9 mouse cellular contexts compared by ENCODE assay signal in the genomic region with DNA sequence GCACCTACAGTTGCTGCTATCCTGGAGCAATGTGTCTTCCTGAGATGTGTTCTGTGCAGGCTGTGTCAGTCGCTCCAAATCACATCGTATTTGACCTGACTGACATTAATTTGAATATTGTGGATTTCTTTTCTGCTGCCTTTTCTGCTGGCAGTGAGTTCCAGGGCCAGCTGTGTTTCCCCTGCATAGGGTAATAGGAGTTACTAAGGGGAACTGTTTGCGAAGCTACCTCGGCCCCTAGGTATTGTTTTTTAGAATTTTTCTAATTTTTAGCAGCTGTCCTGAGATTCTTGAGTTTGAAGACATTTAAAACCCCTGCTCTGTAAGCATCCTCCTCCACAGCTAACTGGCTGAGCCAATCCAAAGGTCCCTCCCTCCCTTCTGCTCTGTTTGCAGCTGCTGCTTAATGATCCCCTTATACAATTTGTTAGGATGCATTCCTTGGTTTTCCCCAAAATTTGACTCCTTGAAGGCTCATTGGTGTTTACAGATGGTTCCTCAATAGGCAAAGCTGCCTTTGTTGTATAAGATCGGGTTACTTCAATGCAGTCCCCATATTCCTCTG. TPM values are rescaled to one million over a fixed set of nuclear protein-coding genes. Genes with fewer than 3 reads are reported as not detected.
DNase-seq lines count a peak whose midpoint lies in the region; ATAC-seq and TF ChIP-seq lines count a peak whose summit lies in the region.
"Had no signal": no experiment of that assay in that cellular context is flagged by ENCODE, and none has a peak within 500 bp of the region (broad histone marks: within the 10 kb centered on the region; RNA-seq: fewer than 3 reads in every experiment).

No protein-coding gene starts in this region.

- H3K9ac ChIP-seq in liver, embryonic 12.5 days: no peak overlapping the region
- no peak overlapping the region for H3K9ac ChIP-seq in stomach, postnatal 0 days (ENCODE audit: low read length)

- DNase-seq in heart, embryonic 10.5 days (ENCODE audit: low spot score): no peak
- no peak for DNase-seq in heart, adult 11 months
- DNase-seq in testis, postnatal 14 days (ENCODE audit: low spot score): no peak
- DNase-seq in stomach, postnatal 0 days (ENCODE audit: low spot score): no peak
- DNase-seq in spleen, postnatal 10 days (ENCODE audit: low spot score in 2 of 2): no peak

- no peaks in the 10 kb centered on the region for H3K27me3 ChIP-seq in heart, embryonic 10.5 days (ENCODE audit: insufficient read depth, poor library complexity, severe bottlenecking)
- no peaks in the 10 kb centered on the region for H3K27me3 ChIP-seq in testis, adult 2 months (ENCODE audit: control insufficient read depth, insufficient read depth, low read length)
- no peaks in the 10 kb centered on the region; the same call in 1 of the 2 replicates for H3K27me3 ChIP-seq in liver, embryonic 12.5 days (replicated peaks)
- H3K27me3 ChIP-seq in stomach, postnatal 0 days (ENCODE audit: control insufficient read depth, insufficient read depth, low read length): no peaks in the 10 kb centered on the region

- no peaks in the 10 kb centered on the region for H3K9me3 ChIP-seq in heart, embryonic 10.5 days
- no peaks in the 10 kb centered on the region for H3K9me3 ChIP-seq in liver, embryonic 12.5 days (replicated peaks)
- no peaks in the 10 kb centered on the region for H3K9me3 ChIP-seq in stomach, postnatal 0 days (ENCODE audit: control insufficient read depth, low read length)

- no peak for ATAC-seq in liver, embryonic 12.5 days
- ATAC-seq in stomach, postnatal 0 days (ENCODE audit: low FRiP score, low TSS enrichment): no peak; the same call in 1 of the 2 replicates
- no peak for ATAC-seq in monocyte, adult 5-6 weeks (replicated peaks; ENCODE audit: insufficient number of reproducible peaks, low FRiP score, low TSS enrichment, poor library complexity, severe bottlenecking)

- H3K4me2 ChIP-seq in liver, embryonic 12.5 days: peak overlapping the region; percentile 75
- H3K4me2 ChIP-seq in stomach, postnatal 0 days (replicated peaks; ENCODE audit: low read depth): peak overlapping the region; percentile 74

- WGBS in heart, embryonic 10.5 days: 25% methylated on average over 5 of the region's 5 CpGs
- WGBS in liver, embryonic 12.5 days (ENCODE audit: insufficient replicate concordance): 28% methylated on average over 5 of the region's 5 CpGs
- 28% methylated on average over 5 of the region's 5 CpGs for WGBS in stomach, postnatal 0 days

- no peak for TF ChIP-seq POLR2A in testis, adult 2 months (IDR thresholded peaks at IDR 0.05; ENCODE audit: control insufficient read depth, low read depth, low read length)

- no peak overlapping the region; the same call in 1 of the 2 replicates for H3K27ac ChIP-seq in heart, embryonic 10.5 days
- no peak overlapping the region; the same call in 1 of the 2 replicates for H3K27ac ChIP-seq in testis, adult 2 months (ENCODE audit: control insufficient read depth, insufficient read depth, low read depth, low read length)
- H3K27ac ChIP-seq in liver, embryonic 12.5 days: no peak overlapping the region
- H3K27ac ChIP-seq in stomach, postnatal 0 days (replicated peaks): no peak overlapping the region

- TF ChIP-seq EP300 in stomach, postnatal 0 days (optimal IDR thresholded peaks at IDR 0.05): no peak

- H3K4me3 ChIP-seq in heart, embryonic 10.5 days: peak overlapping the region; percentile 72
- H3K4me3 ChIP-seq in testis, adult 2 months (ENCODE audit: control insufficient read depth, low read depth, low read length): peak overlapping the region; percentile 93
- H3K4me3 ChIP-seq in liver, embryonic 12.5 days: peak overlapping the region; percentile 56
- peak overlapping the region; percentile 47 for H3K4me3 ChIP-seq in stomach, postnatal 0 days (ENCODE audit: low read depth, low read length)

- TF ChIP-seq CTCF in testis, adult 2 months (IDR thresholded peaks at IDR 0.05; ENCODE audit: control insufficient read depth, insufficient read depth, insufficient replicate concordance, low read depth, low read length): no peak
- no peak for TF ChIP-seq CTCF in stomach, postnatal 0 days (IDR thresholded peaks at IDR 0.05; ENCODE audit: low read depth)

- H3K4me1 ChIP-seq in heart, embryonic 10.5 days: no peaks in the 10 kb centered on the region
- H3K4me1 ChIP-seq in testis, adult 2 months (ENCODE audit: control insufficient read depth, insufficient read depth, low read length): peaks cover 9% of the 10 kb centered on the region; the same call in 1 of the 2 replicates
- H3K4me1 ChIP-seq in liver, embryonic 12.5 days: peaks cover 7% of the 10 kb centered on the region
- no peaks in the 10 kb centered on the region for H3K4me1 ChIP-seq in stomach, postnatal 0 days (replicated peaks; ENCODE audit: control insufficient read depth, insufficient read depth)

- no peaks in the 10 kb centered on the region for H3K36me3 ChIP-seq in heart, embryonic 10.5 days
- no peaks in the 10 kb centered on the region for H3K36me3 ChIP-seq in testis, adult 2 months (ENCODE audit: control insufficient read depth, insufficient read depth, low read length)
- H3K36me3 ChIP-seq in liver, embryonic 12.5 days: no peaks in the 10 kb centered on the region
- H3K36me3 ChIP-seq in stomach, postnatal 0 days (ENCODE audit: control insufficient read depth, insufficient read depth, low read length): no peaks in the 10 kb centered on the region

RNA-seq across cellular contexts. Expression of gene H2-M10.1, which starts 10.2 kb away (rescaled TPM):
- not detected in 2 replicates for polyA plus RNA-seq in heart, embryonic 10.5 days (2016; fragmentation: Nextera tagmentation; extraction: Ambion mirVana)
- not detected in 2 replicates for polyA plus RNA-seq in testis, adult 2 months (2012; rRNA removed)
- not detected in 2 replicates for polyA plus RNA-seq in liver, embryonic 12.5 days (2016; fragmentation: Nextera tagmentation; extraction: Ambion mirVana)
- polyA plus RNA-seq in stomach, postnatal 0 days (2015; fragmentation: Nextera tagmentation; extraction: Ambion mirVana): not detected in 2 replicates
- total RNA-seq in monocyte, adult 5-6 weeks (2017): not detected in 3 replicates
- total RNA-seq: layer of hippocampus, adult 8-10 months had no signal

RNA-seq across cellular contexts. Expression of gene H2-M10.2, which starts 29.5 kb away (rescaled TPM):
- polyA plus RNA-seq in heart, embryonic 10.5 days (2016; fragmentation: Nextera tagmentation; extraction: Ambion mirVana): not detected in 2 replicates
- polyA plus RNA-seq in testis, adult 2 months (2012; rRNA removed): 0.12 TPM in 1 of 2 replicates, not detected in the other
- not detected in 2 replicates for polyA plus RNA-seq in liver, embryonic 12.5 days (2016; fragmentation: Nextera tagmentation; extraction: Ambion mirVana)
- not detected in 2 replicates for polyA plus RNA-seq in stomach, postnatal 0 days (2015; fragmentation: Nextera tagmentation; extraction: Ambion mirVana)
- total RNA-seq in monocyte, adult 5-6 weeks (2017): not detected in 3 replicates
- total RNA-seq: layer of hippocampus, adult 8-10 months had no signal

RNA-seq across cellular contexts. Expression of gene Trim39, which starts 43.7 kb away (rescaled TPM):
- polyA plus RNA-seq in heart, embryonic 10.5 days (2016; fragmentation: Nextera tagmentation; extraction: Ambion mirVana): 11.7 and 13.7 TPM in 2 replicates
- 44.3 and 45.4 TPM in 2 replicates for polyA plus RNA-seq in testis, adult 2 months (2012; rRNA removed)
- polyA plus RNA-seq in liver, embryonic 12.5 days (2016; fragmentation: Nextera tagmentation; extraction: Ambion mirVana): 10.1 and 11.0 TPM in 2 replicates
- 6.2 and 6.5 TPM in 2 replicates for polyA plus RNA-seq in stomach, postnatal 0 days (2015; fragmentation: Nextera tagmentation; extraction: Ambion mirVana)
- total RNA-seq in monocyte, adult 5-6 weeks (2017): 36.0 to 56.8 TPM (median 40.5 TPM) in 3 replicates

RNA-seq across cellular contexts. Expression of gene H2-M10.3, which starts 52.4 kb away (rescaled TPM):
- polyA plus RNA-seq in heart, embryonic 10.5 days (2016; fragmentation: Nextera tagmentation; extraction: Ambion mirVana): not detected in 2 replicates
- 0.12 and 0.16 TPM in 2 replicates for polyA plus RNA-seq in testis, adult 2 months (2012; rRNA removed)
- not detected in 2 replicates for polyA plus RNA-seq in liver, embryonic 12.5 days (2016; fragmentation: Nextera tagmentation; extraction: Ambion mirVana)
- polyA plus RNA-seq in stomach, postnatal 0 days (2015; fragmentation: Nextera tagmentation; extraction: Ambion mirVana): not detected in 2 replicates
- total RNA-seq in monocyte, adult 5-6 weeks (2017): not detected in 3 replicates
- total RNA-seq: layer of hippocampus, adult 8-10 months had no signal

RNA-seq across cellular contexts. Expression of gene Rpp21, which starts 57.9 kb away (rescaled TPM):
- 106 and 108 TPM in 2 replicates for polyA plus RNA-seq in heart, embryonic 10.5 days (2016; fragmentation: Nextera tagmentation; extraction: Ambion mirVana)
- polyA plus RNA-seq in testis, adult 2 months (2012; rRNA removed): 82.5 and 90.8 TPM in 2 replicates
- polyA plus RNA-seq in liver, embryonic 12.5 days (2016; fragmentation: Nextera tagmentation; extraction: Ambion mirVana): 80.6 and 89.7 TPM in 2 replicates
- polyA plus RNA-seq in stomach, postnatal 0 days (2015; fragmentation: Nextera tagmentation; extraction: Ambion mirVana): 126 TPM in 2 replicates
- 51.0 to 53.1 TPM (median 52.6 TPM) in 3 replicates for total RNA-seq in monocyte, adult 5-6 weeks (2017)
